Mouse (Mus musculus) olfactory bulb, adult 2 months (tissue): ENCODE measurements around the gene Coa7.

Experiments used
- CTCF ChIP-seq: fragments of 200-500 bp; IDR thresholded peaks from 2 replicates; pipeline ENCODE4 v1.5.1; 2012; ENCODE audit warnings: low read depth, mild to moderate bottlenecking, low read length, moderate library complexity; ENCODE audit not compliant: insufficient read depth
- POLR2A ChIP-seq: fragments of 200-500 bp; IDR thresholded peaks from 2 replicates; pipeline ENCODE4 v1.6.1; 2012; ENCODE audit warnings: mild to moderate bottlenecking, low read depth, low read length, moderate library complexity; ENCODE audit not compliant: insufficient read depth

DNA sequence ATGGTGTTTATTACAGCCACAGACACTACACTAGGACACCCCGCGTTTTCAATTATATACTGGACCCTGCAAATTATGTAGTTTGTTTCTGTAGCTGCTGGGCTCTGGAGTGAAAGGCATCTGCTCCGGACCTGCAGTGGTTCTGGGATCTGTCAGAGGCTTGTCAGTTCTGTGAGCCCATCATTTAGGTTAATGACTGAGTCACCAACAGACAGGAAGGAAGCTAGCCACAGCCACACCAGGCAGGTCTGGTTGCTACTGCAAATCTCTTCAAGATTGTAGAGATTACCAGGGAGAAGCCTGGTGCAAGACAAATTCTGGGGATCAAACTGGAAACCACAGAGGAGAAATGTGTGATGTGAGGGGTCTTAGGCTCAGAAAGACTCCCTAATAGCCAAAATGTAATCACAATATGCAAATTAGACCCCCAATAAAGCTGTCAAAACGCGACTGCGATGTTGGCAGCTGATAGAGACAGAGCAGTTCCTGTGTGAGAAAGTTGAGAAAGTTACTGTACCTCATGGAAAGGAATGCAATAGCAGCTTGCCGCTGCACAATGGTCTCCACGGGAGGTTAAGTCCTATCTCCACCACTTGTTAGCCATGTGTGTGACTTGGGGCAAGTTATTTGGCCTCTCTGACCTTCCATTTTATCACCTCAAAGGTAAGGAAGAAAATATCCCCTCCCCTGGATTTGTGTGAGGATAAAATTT, 22.1 kb downstream of the Coa7 start:
- TF ChIP-seq POLR2A (no peak), CTCF (no peak)
